Mouse (Mus musculus) cerebellum, postnatal 14 days (tissue): ENCODE measurements at regions not wholly inside any gene's neighbourhood (a gene's known extent, or its start where the extent isn't known, plus 50 kb on each side); places are given as distances from the start of the nearest gene placed in this dataset.

ENCODE experiments used
- DNase-seq, 2 experiments: peaks; one replicate each; pipeline ENCODE4 v3.0.0; 2021; ENCODE audit warnings: mixed read lengths in 2 of 2

- DNase-seq = no peak
Measured at GRCm38 (mm10) chr8:25331161-25331776, 507.1 kb upstream of the Adam5 start.

- no peak for DNase-seq
Measured at GRCm38 (mm10) chr8:25329791-25330190, 505.6 kb upstream of the Adam5 start.

- no peak for DNase-seq
Measured at GRCm38 (mm10) chr8:25328318-25328717, 504.1 kb upstream of the Adam5 start.

- DNase-seq = no peak
Measured at GRCm38 (mm10) chr8:25326930-25327329, 502.8 kb upstream of the Adam5 start.

GRCm38 (mm10) chr8:25326257-25326656 is 502.1 kb upstream of the Adam5 start:
- DNase-seq = peak; percentile 67 to 70

GRCm38 (mm10) chr8:25324731-25325130 is 500.6 kb upstream of the Adam5 start:
- no peak for DNase-seq

- DNase-seq = no peak
Measured at GRCm38 (mm10) chr8:25323643-25324420, 499.7 kb upstream of the Adam5 start.

GRCm38 (mm10) chr8:25316383-25316782 is 492.2 kb upstream of the Adam5 start:
- no peak for DNase-seq

- no peak for DNase-seq
Measured at GRCm38 (mm10) chr8:25311811-25312533, 487.8 kb upstream of the Adam5 start.

- DNase-seq = no peak
Measured at GRCm38 (mm10) chr8:25307956-25308355, 483.8 kb upstream of the Adam5 start.

- DNase-seq = no peak
Measured at GRCm38 (mm10) chr8:25307511-25307910, 483.3 kb upstream of the Adam5 start.

GRCm38 (mm10) chr8:25306769-25307491 is 482.8 kb upstream of the Adam5 start:
- DNase-seq = peak; percentile 23 to 41
